Mouse (Mus musculus): Measurements from ENCODE around the gene Cnga3. TPM values are rescaled to one million over a fixed set of nuclear protein-coding genes. Genes with fewer than 3 reads are reported as not detected.

Cnga3 gene
- polyA plus RNA-seq, 2 experiments, result 0.11 TPM; not detected in 1

DNA sequence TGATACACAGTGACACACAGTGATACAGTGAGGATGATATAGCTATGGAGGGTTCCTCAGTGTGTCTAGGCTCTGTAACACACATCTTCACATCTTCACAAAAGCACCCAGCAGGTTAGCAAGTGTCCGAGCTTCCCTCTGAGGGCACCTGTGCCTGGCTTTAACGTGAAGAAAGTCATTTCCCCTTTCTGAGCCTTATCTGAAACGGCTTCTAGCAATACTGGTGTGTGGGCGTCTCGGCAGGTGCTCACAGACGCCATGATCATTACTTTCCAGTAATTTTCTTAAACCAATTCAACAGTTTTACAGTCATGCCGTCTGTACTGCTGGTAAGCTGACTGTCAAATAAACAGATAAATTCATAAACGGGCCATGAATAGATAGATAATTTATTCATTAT, 28.0 kb downstream of the Cnga3 start:
- Histone ChIP-seq H3K4me2 (replicated peaks; ENCODE audit: low read depth, low read length, severe bottlenecking) (no peak overlapping the region), H3K27me3 (ENCODE audit: control insufficient read depth, insufficient read depth, low read length) (no peaks in the 10 kb centered on the region), H3K36me3 (ENCODE audit: control insufficient read depth, insufficient read depth, low read length) (no peaks in the 10 kb centered on the region), H3K9me3 (ENCODE audit: control insufficient read depth, low read length) (no peaks in the 10 kb centered on the region), H3K9ac (ENCODE audit: low read depth, low read length, severe bottlenecking) (no peak overlapping the region), H3K4me3 (replicated peaks; ENCODE audit: low read length) (no peak overlapping the region), H3K4me1 (ENCODE audit: control insufficient read depth, insufficient read depth, low read length) (no peaks in the 10 kb centered on the region; the same call in 1 of the 2 replicates), H3K27ac (replicated peaks; ENCODE audit: low read depth, low read length) (no peak overlapping the region)
- DNase-seq (ENCODE audit: low spot score), result no peak
- no peak for ATAC-seq (ENCODE audit: low FRiP score, low read depth)
- 71% methylated on average over 8 of the region's 8 CpGs for WGBS
- no peak for TF ChIP-seq POLR2A (IDR thresholded peaks at IDR 0.05; ENCODE audit: borderline replicate concordance, extremely low read depth, insufficient read depth, insufficient read length)

GRCm38 (mm10) chr1:37246476-37246875, 32.2 kb downstream of the Cnga3 start:
- Histone ChIP-seq H3K4me3 (replicated peaks; ENCODE audit: low read length) (no peak overlapping the region), H3K9me3 (ENCODE audit: control insufficient read depth, low read length) (no peaks in the 10 kb centered on the region), H3K27ac (replicated peaks; ENCODE audit: low read depth, low read length) (no peak overlapping the region), H3K4me2 (replicated peaks; ENCODE audit: low read depth, low read length, severe bottlenecking) (no peak overlapping the region), H3K9ac (ENCODE audit: low read depth, low read length, severe bottlenecking) (no peak overlapping the region), H3K27me3 (ENCODE audit: control insufficient read depth, insufficient read depth, low read length) (no peaks in the 10 kb centered on the region), H3K36me3 (ENCODE audit: control insufficient read depth, insufficient read depth, low read length) (no peaks in the 10 kb centered on the region), H3K4me1 (ENCODE audit: control insufficient read depth, insufficient read depth, low read length) (0 out of 2 replicates have a peak, but pooled peaks cover 5% of the 10 kb centered on the region)
- ATAC-seq (ENCODE audit: low FRiP score, low read depth) (no peak), DNase-seq (ENCODE audit: low spot score) (no peak)
- WGBS, result 97% methylated on average over 2 of the region's 2 CpGs
- no peak for TF ChIP-seq POLR2A (IDR thresholded peaks at IDR 0.05; ENCODE audit: borderline replicate concordance, extremely low read depth, insufficient read depth, insufficient read length)

DNA sequence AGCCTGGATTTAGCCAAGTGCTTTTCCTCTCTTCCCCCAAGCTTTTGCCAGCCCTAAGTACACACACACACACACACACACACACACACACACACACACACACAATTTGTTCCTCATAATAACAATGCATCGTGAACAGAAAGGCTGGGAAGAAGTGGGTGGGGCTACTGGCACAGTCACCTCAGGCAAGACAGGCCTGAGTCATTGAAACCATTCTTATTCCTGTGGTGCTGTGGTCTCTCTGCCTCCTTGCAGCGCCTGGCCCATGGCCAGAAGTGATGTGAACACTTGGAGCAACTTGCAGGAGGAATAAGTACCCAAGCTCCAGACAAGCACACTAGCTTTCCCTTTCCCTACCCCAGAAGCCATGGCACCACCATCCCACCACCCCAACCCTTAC, 34.2 kb downstream of the Cnga3 start:
- H3K4me1 ChIP-seq (ENCODE audit: control insufficient read depth, insufficient read depth, low read length), result 0 out of 2 replicates have a peak, but pooled peaks cover 5% of the 10 kb centered on the region
- 30% methylated on average over 2 of the region's 2 CpGs for WGBS
- no peak overlapping the region for H3K9ac ChIP-seq (ENCODE audit: low read depth, low read length, severe bottlenecking)
- no peaks in the 10 kb centered on the region for H3K27me3 ChIP-seq (ENCODE audit: control insufficient read depth, insufficient read depth, low read length)
- ATAC-seq (ENCODE audit: low FRiP score, low read depth) (no peak), DNase-seq (ENCODE audit: low spot score) (peak; percentile 23)
- no peak overlapping the region for H3K27ac ChIP-seq (replicated peaks; ENCODE audit: low read depth, low read length)
- H3K36me3 ChIP-seq (ENCODE audit: control insufficient read depth, insufficient read depth, low read length), result no peaks in the 10 kb centered on the region
- H3K4me2 ChIP-seq (replicated peaks; ENCODE audit: low read depth, low read length, severe bottlenecking), result no peak overlapping the region
- no peaks in the 10 kb centered on the region for H3K9me3 ChIP-seq (ENCODE audit: control insufficient read depth, low read length)
- no peak for TF ChIP-seq POLR2A (IDR thresholded peaks at IDR 0.05; ENCODE audit: borderline replicate concordance, extremely low read depth, insufficient read depth, insufficient read length)
- no peak overlapping the region for H3K4me3 ChIP-seq (replicated peaks; ENCODE audit: low read length)

DNA sequence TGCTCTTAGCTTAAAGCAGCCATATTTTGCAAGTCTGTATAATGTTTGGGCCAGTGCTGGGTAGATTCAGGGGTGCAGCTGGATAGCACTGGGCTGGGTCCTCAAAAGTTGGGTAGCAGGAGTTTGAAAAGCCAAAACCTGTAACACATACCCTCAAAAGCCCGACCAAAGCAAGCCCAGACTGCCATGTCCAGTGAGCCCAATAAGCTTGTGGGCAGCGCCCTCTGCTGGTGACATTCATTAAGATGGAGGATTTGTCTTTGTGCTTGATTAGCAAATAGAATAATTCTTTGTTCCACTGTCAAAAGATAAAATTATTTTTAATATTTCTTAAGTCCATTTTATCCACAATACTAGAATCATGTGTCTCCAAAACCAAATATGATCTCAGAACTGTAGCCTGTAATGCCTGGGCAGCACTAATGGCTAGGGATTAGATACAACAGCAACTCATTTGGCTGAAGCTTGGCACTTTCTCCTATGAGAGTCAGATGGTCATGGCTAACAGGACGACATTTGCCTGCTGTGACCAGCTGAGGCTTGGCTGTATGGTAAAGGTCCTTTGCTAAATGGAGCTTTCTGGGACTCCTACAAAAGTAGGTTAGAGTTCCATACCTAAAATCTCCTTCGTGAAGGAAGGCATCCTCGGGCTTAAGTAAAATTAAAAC, 36.5 kb downstream of the Cnga3 start:
- Histone ChIP-seq H3K9ac (ENCODE audit: low read depth, low read length, severe bottlenecking) (no peak overlapping the region), H3K9me3 (ENCODE audit: control insufficient read depth, low read length) (no peaks in the 10 kb centered on the region), H3K4me3 (replicated peaks; ENCODE audit: low read length) (no peak overlapping the region), H3K27me3 (ENCODE audit: control insufficient read depth, insufficient read depth, low read length) (no peaks in the 10 kb centered on the region), H3K4me1 (ENCODE audit: control insufficient read depth, insufficient read depth, low read length) (0 out of 2 replicates have a peak, but pooled peaks cover 5% of the 10 kb centered on the region), H3K4me2 (replicated peaks; ENCODE audit: low read depth, low read length, severe bottlenecking) (no peak overlapping the region), H3K36me3 (ENCODE audit: control insufficient read depth, insufficient read depth, low read length) (no peaks in the 10 kb centered on the region), H3K27ac (replicated peaks; ENCODE audit: low read depth, low read length) (no peak overlapping the region)
- no peak for TF ChIP-seq POLR2A (IDR thresholded peaks at IDR 0.05; ENCODE audit: borderline replicate concordance, extremely low read depth, insufficient read depth, insufficient read length)
- WGBS, result 38% methylated on average over 5 of the region's 5 CpGs
- DNase-seq (ENCODE audit: low spot score), result peak; percentile 85
- peak; percentile 57; the same call in 1 of the 2 replicates for ATAC-seq (ENCODE audit: low FRiP score, low read depth)

GRCm38 (mm10) chr1:37258443-37258842, 44.2 kb downstream of the Cnga3 start:
- Histone ChIP-seq H3K27me3 (ENCODE audit: control insufficient read depth, insufficient read depth, low read length) (no peaks in the 10 kb centered on the region), H3K27ac (replicated peaks; ENCODE audit: low read depth, low read length) (no peak overlapping the region), H3K4me1 (ENCODE audit: control insufficient read depth, insufficient read depth, low read length) (no peaks in the 10 kb centered on the region), H3K4me2 (replicated peaks; ENCODE audit: low read depth, low read length, severe bottlenecking) (no peak overlapping the region), H3K36me3 (ENCODE audit: control insufficient read depth, insufficient read depth, low read length) (no peaks in the 10 kb centered on the region), H3K4me3 (replicated peaks; ENCODE audit: low read length) (no peak overlapping the region), H3K9ac (ENCODE audit: low read depth, low read length, severe bottlenecking) (no peak overlapping the region), H3K9me3 (ENCODE audit: control insufficient read depth, low read length) (no peaks in the 10 kb centered on the region)
- ATAC-seq (ENCODE audit: low FRiP score, low read depth), result no peak
- WGBS, result 91% methylated on average over 2 of the region's 2 CpGs
- DNase-seq (ENCODE audit: low spot score), result no peak
- TF ChIP-seq POLR2A (IDR thresholded peaks at IDR 0.05; ENCODE audit: borderline replicate concordance, extremely low read depth, insufficient read depth, insufficient read length), result no peak

Measured in limb, embryonic 14.5 days (tissue).